Mouse (Mus musculus) intestine, postnatal 0 days (tissue): ENCODE results near the gene Hmgb1. TPM values are rescaled to one million over a fixed set of nuclear protein-coding genes. Genes with fewer than 3 reads are reported as not detected.

Source experiments
- ATAC-seq: fragments of 200-750 bp; cut with Nextera tagmentation; 2 replicates; pipeline ENCODE4 v1.8.0; 2017; ENCODE audit warnings: mild to moderate bottlenecking, moderate TSS enrichment, moderate library complexity
- H3K27ac ChIP-seq: fragments of 300-500 bp; sonication (generic); 2 replicates; pipeline ENCODE4 v1.5.1; 2014; ENCODE audit warnings: mild to moderate bottlenecking, low read depth, low read length, moderate library complexity
- H3K27me3 ChIP-seq: fragments of 300-500 bp; sonication (generic); replicated peaks from 2 replicates; pipeline ENCODE4 v1.6.1; 2014; ENCODE audit warnings: low read length, mixed read lengths; ENCODE audit not compliant: control insufficient read depth, insufficient read depth
- H3K36me3 ChIP-seq: fragments of 300-500 bp; sonication (generic); 2 replicates; pipeline ENCODE4 v1.6.1; 2014; ENCODE audit warnings: mild to moderate bottlenecking, moderate library complexity; ENCODE audit not compliant: control insufficient read depth, insufficient read depth
- H3K4me1 ChIP-seq: fragments of 300-500 bp; sonication (generic); replicated peaks from 2 replicates; pipeline ENCODE4 v1.6.1; 2014; ENCODE audit warnings: antibody characterized with exemption, low read length, mixed read lengths; ENCODE audit not compliant: control insufficient read depth, insufficient read depth
- H3K4me2 ChIP-seq: fragments of 300-500 bp; sonication (generic); replicated peaks from 2 replicates; pipeline ENCODE4 v1.6.1; 2014; ENCODE audit warnings: low read depth, mild to moderate bottlenecking, moderate library complexity
- H3K4me3 ChIP-seq: fragments of 300-500 bp; sonication (generic); 2 replicates; pipeline ENCODE4 v1.5.1; 2014; ENCODE audit warnings: low read depth, low read length
- H3K9ac ChIP-seq: fragments of 300-500 bp; sonication (generic); 2 replicates; pipeline ENCODE4 v1.6.1; 2014; ENCODE audit warnings: mild to moderate bottlenecking, low read depth, low read length
- H3K9me3 ChIP-seq: fragments of 300-500 bp; sonication (generic); 2 replicates; pipeline ENCODE4 v1.6.1; 2016; ENCODE audit warnings: mixed run types; ENCODE audit not compliant: control insufficient read depth
- CTCF ChIP-seq: sonication (generic); IDR thresholded peaks from 2 replicates; pipeline ENCODE4 v1.5.1; 2016; ENCODE audit warnings: low read depth, mild to moderate bottlenecking, control low read depth, antibody characterized with exemption, moderate library complexity
- WGBS: fragments of 180-500 bp; shearing (Covaris S2); extraction: QIAGEN DNeasy Blood & Tissue Kit; methylation state at CpG from one replicate; pipeline ENCODE4 v1.1.7; 2014; 5-methylcytosine and 5-hydroxymethylcytosine counted together
- polyA plus RNA-seq: library from polyadenylated mRNA; unstranded; fragments of >200 nt; fragmentation: Nextera tagmentation; extraction: Ambion mirVana; gene quantifications from 2 replicates; pipeline ENCODE4 v1.2.1, GENCODE M21; 2015

The Hmgb1 gene
- polyA plus RNA-seq, 1 experiment from 2014 or later: 516 TPM

GRCm38 (mm10) chr5:149160469-149160868 is 23.8 kb downstream of the Hmgb1 start:
- no peaks in the 10 kb centered on the region for H3K27me3 ChIP-seq
- WGBS: 71% methylated on average over 4 of the region's 4 CpGs
- H3K4me1 ChIP-seq: no peaks in the 10 kb centered on the region
- TF ChIP-seq CTCF: no peak
- no peak overlapping the region for H3K27ac ChIP-seq
- ATAC-seq: no peak
- no peaks in the 10 kb centered on the region for H3K36me3 ChIP-seq
- no peak overlapping the region for H3K4me2 ChIP-seq
- no peak overlapping the region for H3K4me3 ChIP-seq
- H3K9me3 ChIP-seq: no peaks in the 10 kb centered on the region
- H3K9ac ChIP-seq: no peak overlapping the region

DNA sequence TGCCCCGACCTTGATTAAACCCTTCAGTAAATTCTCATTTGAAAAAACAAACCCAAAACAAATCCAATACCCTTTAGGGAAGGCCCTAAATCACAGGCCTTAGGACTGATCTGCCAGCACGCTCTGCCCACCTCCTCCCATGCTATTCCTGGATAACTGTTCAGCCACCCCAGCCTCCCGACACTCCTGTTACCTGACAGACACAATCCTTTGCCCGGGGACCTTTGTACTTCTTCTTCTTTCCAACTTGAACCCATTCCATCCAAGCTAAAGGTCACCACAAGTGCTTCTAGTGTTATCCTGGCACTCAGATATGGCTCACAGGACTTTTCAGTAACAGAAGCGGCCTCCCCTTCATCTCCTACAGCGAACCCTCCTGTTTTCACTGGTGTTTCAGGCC is 25.3 kb downstream of the Hmgb1 start:
- ATAC-seq: no peak
- no peak overlapping the region for H3K9ac ChIP-seq
- H3K27ac ChIP-seq: no peak overlapping the region
- H3K4me1 ChIP-seq: no peaks in the 10 kb centered on the region
- TF ChIP-seq CTCF: no peak
- H3K36me3 ChIP-seq: no peaks in the 10 kb centered on the region
- no peaks in the 10 kb centered on the region for H3K27me3 ChIP-seq
- H3K9me3 ChIP-seq: no peaks in the 10 kb centered on the region
- WGBS: 91% methylated on average over 6 of the region's 6 CpGs
- no peak overlapping the region for H3K4me3 ChIP-seq
- H3K4me2 ChIP-seq: no peak overlapping the region

DNA sequence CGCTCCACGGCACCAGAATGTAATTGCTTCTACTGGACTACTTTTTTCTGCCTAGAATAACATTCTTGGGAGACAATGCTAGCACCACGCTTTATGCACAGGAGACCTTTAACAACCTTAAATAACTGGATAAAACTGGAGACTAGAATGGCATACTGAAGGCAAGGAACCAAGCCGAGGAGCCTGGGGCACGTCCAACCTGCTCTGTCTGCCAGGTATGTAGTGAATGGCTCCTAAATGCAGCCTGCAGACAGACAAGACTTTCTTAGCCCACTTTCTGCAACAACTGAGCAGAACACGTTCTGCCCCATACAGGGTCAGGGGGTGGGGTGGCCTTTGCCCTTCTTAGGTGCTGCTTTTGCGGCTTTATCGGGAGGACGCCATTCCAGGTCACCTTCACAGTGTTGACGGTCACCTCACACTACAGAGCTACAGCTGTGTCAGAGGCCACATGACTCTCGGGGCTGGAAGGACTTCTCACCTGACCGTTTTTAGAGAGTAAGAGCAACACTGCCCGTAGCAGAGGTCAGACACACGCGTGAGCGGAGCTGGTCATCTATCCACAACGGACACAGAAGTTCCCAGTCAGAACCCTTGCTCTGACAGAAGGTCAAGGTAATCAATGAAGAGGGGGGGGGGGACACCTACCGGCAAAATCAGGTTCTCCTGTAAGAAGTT is 27.3 kb downstream of the Hmgb1 start:
- no peak overlapping the region for H3K9ac ChIP-seq
- no peak overlapping the region for H3K27ac ChIP-seq
- 89% methylated on average over 18 of the region's 18 CpGs for WGBS
- H3K27me3 ChIP-seq: no peaks in the 10 kb centered on the region
- H3K9me3 ChIP-seq: no peaks in the 10 kb centered on the region
- no peaks in the 10 kb centered on the region for H3K36me3 ChIP-seq
- no peak for ATAC-seq
- H3K4me3 ChIP-seq: no peak overlapping the region
- H3K4me2 ChIP-seq: no peak overlapping the region
- H3K4me1 ChIP-seq: no peaks in the 10 kb centered on the region
- no peak for TF ChIP-seq CTCF

- H3K9me3 ChIP-seq: no peaks in the 10 kb centered on the region
- no peak for TF ChIP-seq CTCF
- H3K9ac ChIP-seq: no peak overlapping the region
- H3K4me2 ChIP-seq: no peak overlapping the region
- 63% methylated on average over 12 of the region's 12 CpGs for WGBS
- no peaks in the 10 kb centered on the region for H3K36me3 ChIP-seq
- no peak for ATAC-seq
- no peaks in the 10 kb centered on the region for H3K27me3 ChIP-seq
- H3K4me3 ChIP-seq: no peak overlapping the region
- H3K27ac ChIP-seq: no peak overlapping the region
- no peaks in the 10 kb centered on the region for H3K4me1 ChIP-seq
These were observed 31.5 kb downstream of the Hmgb1 start for GRCm38 (mm10) chr5:149152774-149153155.

GRCm38 (mm10) chr5:149152063-149152773 is 32.1 kb downstream of the Hmgb1 start:
- 60% methylated on average over 13 of the region's 13 CpGs for WGBS
- H3K4me2 ChIP-seq: no peak overlapping the region
- TF ChIP-seq CTCF: no peak
- H3K9me3 ChIP-seq: no peaks in the 10 kb centered on the region
- no peak overlapping the region for H3K9ac ChIP-seq
- no peak for ATAC-seq
- no peak overlapping the region for H3K4me3 ChIP-seq
- no peak overlapping the region for H3K27ac ChIP-seq
- H3K27me3 ChIP-seq: no peaks in the 10 kb centered on the region
- no peaks in the 10 kb centered on the region for H3K36me3 ChIP-seq
- no peaks in the 10 kb centered on the region for H3K4me1 ChIP-seq

GRCm38 (mm10) chr5:149150882-149151281 is 33.4 kb downstream of the Hmgb1 start:
- no peak for ATAC-seq
- Histone ChIP-seq H3K27ac (no peak overlapping the region), H3K4me1 (no peaks in the 10 kb centered on the region), H3K9me3 (no peaks in the 10 kb centered on the region), H3K9ac (no peak overlapping the region), H3K4me3 (no peak overlapping the region), H3K27me3 (no peaks in the 10 kb centered on the region), H3K4me2 (no peak overlapping the region), H3K36me3 (no peaks in the 10 kb centered on the region)
- 99% methylated on average over 3 of the region's 3 CpGs for WGBS
- no peak for TF ChIP-seq CTCF
